Mouse (Mus musculus): Measurements from ENCODE around the gene Itga5. TPM values are rescaled to one million over a fixed set of nuclear protein-coding genes. Genes with fewer than 3 reads are reported as not detected.

Itga5 gene
- polyA plus RNA-seq, 1 experiment from 2014 or later = 28.6 TPM

DNA sequence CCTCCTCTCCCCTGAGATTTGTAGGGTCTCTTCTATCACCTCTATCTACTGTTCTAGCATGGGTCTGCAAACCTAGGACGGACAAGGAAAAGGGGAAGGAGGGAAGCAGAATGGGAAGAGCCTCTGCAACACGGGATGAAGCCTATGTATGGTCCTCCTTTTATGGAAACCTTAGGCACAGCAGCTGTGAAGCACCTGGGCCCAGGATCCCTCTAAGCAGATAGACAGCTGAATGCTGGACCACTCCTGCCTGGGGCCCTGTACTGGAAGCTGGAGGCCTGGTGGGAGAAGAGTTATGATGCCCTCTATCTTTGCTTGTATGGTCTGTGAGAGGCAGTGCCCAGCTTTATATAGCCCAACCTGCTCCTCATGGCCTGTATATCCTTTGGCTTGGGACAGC lies 66.0 kb downstream of the Itga5 start:
- WGBS = 3% methylated on average over 2 of the region's 2 CpGs
- H3K4me3 ChIP-seq (ENCODE audit: low read depth, low read length) = peak overlapping the region; percentile 12; the same call in 1 of the 2 replicates
- no peaks in the 10 kb centered on the region for H3K27me3 ChIP-seq (ENCODE audit: control insufficient read depth, insufficient read depth, low read length)
- DNase-seq (ENCODE audit: low spot score) (peak; percentile 63), ATAC-seq (ENCODE audit: insufficient number of reproducible peaks, low FRiP score, low TSS enrichment, low read depth) (no peak)
- peak overlapping the region; percentile 41 for H3K4me2 ChIP-seq (ENCODE audit: low read depth, severe bottlenecking)
- H3K36me3 ChIP-seq (ENCODE audit: control insufficient read depth, insufficient read depth, low read length) = no peaks in the 10 kb centered on the region
- no peaks in the 10 kb centered on the region for H3K9me3 ChIP-seq (ENCODE audit: control insufficient read depth, low read length)
- peak overlapping the region; percentile 98 for H3K27ac ChIP-seq (replicated peaks; ENCODE audit: low read depth, low read length)
- peaks cover 89% of the 10 kb centered on the region for H3K4me1 ChIP-seq (ENCODE audit: control insufficient read depth, insufficient read depth, low read length)
- peak overlapping the region; percentile 47; the same call in 1 of the 2 replicates for H3K9ac ChIP-seq (ENCODE audit: low read length)

DNA sequence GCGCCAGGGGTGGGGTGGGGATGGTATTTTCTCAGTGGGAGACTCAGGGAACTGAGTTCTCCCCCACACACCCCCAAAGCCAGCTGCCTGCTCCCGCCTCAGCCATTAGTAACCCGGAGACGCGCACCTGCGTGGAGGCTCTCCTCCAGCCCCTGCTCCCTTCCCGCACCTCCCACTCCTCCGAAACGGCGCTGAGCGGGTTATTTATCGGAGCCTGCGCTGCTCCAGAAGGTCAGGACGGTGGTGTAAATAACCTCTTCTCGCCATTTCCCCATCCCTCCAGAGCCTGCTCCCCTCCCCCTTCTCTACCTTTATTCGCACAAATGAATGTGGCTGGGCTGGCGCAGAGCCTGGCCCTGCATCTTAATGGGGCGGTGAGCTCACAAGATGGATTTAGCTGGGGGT lies 66.5 kb downstream of the Itga5 start:
- no peaks in the 10 kb centered on the region for H3K9me3 ChIP-seq (ENCODE audit: control insufficient read depth, low read length)
- peak overlapping the region; percentile 98 for H3K27ac ChIP-seq (replicated peaks; ENCODE audit: low read depth, low read length)
- no peaks in the 10 kb centered on the region for H3K27me3 ChIP-seq (ENCODE audit: control insufficient read depth, insufficient read depth, low read length)
- DNase-seq (ENCODE audit: low spot score) (peak; percentile 80), ATAC-seq (ENCODE audit: insufficient number of reproducible peaks, low FRiP score, low TSS enrichment, low read depth) (no peak)
- H3K4me1 ChIP-seq (ENCODE audit: control insufficient read depth, insufficient read depth, low read length) = peaks cover 94% of the 10 kb centered on the region
- WGBS = under 1% methylated on average over 18 of the region's 18 CpGs
- H3K4me2 ChIP-seq (ENCODE audit: low read depth, severe bottlenecking) = peak overlapping the region; percentile 41
- H3K36me3 ChIP-seq (ENCODE audit: control insufficient read depth, insufficient read depth, low read length) = no peaks in the 10 kb centered on the region
- peak overlapping the region; percentile 12; the same call in 1 of the 2 replicates for H3K4me3 ChIP-seq (ENCODE audit: low read depth, low read length)
- peak overlapping the region; percentile 36 for H3K9ac ChIP-seq (ENCODE audit: low read length)

DNA sequence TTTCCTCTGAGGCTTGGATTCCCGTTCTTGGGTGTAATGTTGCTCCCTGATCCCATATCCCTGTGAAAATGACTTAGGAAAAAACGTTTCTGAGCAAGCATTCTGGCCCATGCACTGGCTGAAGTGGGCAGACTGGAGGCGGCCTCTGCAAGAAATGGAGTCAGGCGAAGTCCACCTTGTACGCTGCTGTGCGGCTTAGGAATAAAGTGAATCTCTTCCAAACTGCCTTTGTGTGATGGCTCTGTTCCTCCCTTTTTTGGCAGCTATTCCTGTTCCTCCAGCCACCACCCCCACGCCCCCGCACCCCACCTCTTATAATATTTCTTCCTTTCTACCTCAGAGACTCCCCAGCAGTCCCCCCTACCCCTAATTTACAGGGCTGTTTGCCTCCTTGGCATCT lies 66.9 kb downstream of the Itga5 start:
- peak overlapping the region; percentile 41 for H3K4me2 ChIP-seq (ENCODE audit: low read depth, severe bottlenecking)
- DNase-seq (ENCODE audit: low spot score) (no peak), ATAC-seq (ENCODE audit: insufficient number of reproducible peaks, low FRiP score, low TSS enrichment, low read depth) (no peak)
- peak overlapping the region; percentile 36 for H3K9ac ChIP-seq (ENCODE audit: low read length)
- H3K4me3 ChIP-seq (ENCODE audit: low read depth, low read length) = 0 out of 2 replicates have a peak overlapping the region, but pooled peaks have one; percentile 12
- H3K4me1 ChIP-seq (ENCODE audit: control insufficient read depth, insufficient read depth, low read length) = peaks cover 95% of the 10 kb centered on the region
- H3K27ac ChIP-seq (replicated peaks; ENCODE audit: low read depth, low read length) = peak overlapping the region; percentile 98
- H3K36me3 ChIP-seq (ENCODE audit: control insufficient read depth, insufficient read depth, low read length) = no peaks in the 10 kb centered on the region
- WGBS = 23% methylated on average over 8 of the region's 8 CpGs
- H3K9me3 ChIP-seq (ENCODE audit: control insufficient read depth, low read length) = no peaks in the 10 kb centered on the region
- no peaks in the 10 kb centered on the region for H3K27me3 ChIP-seq (ENCODE audit: control insufficient read depth, insufficient read depth, low read length)

DNA sequence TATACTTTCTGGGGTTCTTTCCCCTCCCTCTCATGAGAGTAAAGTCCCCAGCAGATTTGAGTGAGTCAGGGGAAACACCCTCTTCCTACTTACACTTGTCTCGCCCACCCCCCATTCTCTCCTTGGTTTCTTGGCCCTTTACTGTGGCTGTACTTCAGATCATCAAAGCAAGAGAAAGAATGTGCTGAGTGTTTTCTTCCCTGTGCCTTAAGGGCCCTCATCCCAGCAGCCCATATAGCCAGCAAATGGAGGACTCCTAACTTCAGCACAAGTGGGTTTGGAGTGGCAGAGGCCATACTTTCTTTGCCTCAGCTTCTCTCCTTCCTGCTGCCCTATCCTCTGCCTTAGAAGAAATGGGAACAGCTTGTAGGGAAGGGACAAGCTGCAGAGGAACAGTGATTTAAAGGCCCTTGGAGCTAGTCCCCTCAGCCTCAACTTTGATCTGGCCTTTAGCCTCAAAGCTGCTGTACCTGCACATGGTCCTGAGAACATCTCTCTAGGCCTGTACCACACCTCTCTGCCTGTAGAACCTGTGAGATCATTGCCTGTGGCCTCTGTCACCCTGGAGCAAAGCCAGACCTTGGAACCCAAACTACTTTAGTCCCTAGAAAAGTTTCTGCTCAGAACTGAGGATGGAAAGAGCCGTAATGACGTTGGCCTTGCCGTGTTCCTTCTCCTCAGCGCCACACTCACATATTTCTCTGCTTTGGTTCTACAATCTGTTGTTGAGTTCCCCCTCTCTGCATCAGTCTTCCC lies 67.5 kb downstream of the Itga5 start:
- no peak for ATAC-seq (ENCODE audit: insufficient number of reproducible peaks, low FRiP score, low TSS enrichment, low read depth)
- no peak overlapping the region for H3K4me2 ChIP-seq (ENCODE audit: low read depth, severe bottlenecking)
- H3K36me3 ChIP-seq (ENCODE audit: control insufficient read depth, insufficient read depth, low read length) = no peaks in the 10 kb centered on the region
- peak overlapping the region; percentile 14; the same call in 1 of the 2 replicates for H3K9ac ChIP-seq (ENCODE audit: low read length)
- peaks cover 91% of the 10 kb centered on the region for H3K4me1 ChIP-seq (ENCODE audit: control insufficient read depth, insufficient read depth, low read length)
- no peaks in the 10 kb centered on the region for H3K9me3 ChIP-seq (ENCODE audit: control insufficient read depth, low read length)
- no peak for DNase-seq (ENCODE audit: low spot score)
- 55% methylated on average over 5 of the region's 5 CpGs for WGBS
- H3K27me3 ChIP-seq (ENCODE audit: control insufficient read depth, insufficient read depth, low read length) = no peaks in the 10 kb centered on the region
- H3K4me3 ChIP-seq (ENCODE audit: low read depth, low read length) = no peak overlapping the region
- H3K27ac ChIP-seq (replicated peaks; ENCODE audit: low read depth, low read length) = peak overlapping the region; percentile 98

DNA sequence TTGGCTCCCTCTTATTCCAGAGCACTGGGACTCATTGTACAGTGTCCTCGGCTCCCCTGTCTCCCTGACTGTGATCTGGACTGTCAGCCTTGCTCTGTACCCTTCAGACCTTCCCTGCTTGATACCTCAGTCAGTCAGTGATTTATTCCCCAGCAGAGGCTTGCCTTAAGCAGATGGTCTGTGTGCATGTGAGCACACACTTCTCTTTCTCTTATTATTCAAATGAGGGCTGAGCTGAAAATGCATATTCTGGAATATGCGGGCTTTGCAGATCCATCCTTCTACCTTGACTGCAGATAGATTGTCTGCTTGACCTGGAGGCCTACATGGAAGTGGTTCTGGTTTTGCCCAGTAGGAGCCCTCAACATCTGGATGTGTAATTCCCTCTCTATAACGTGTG lies 68.5 kb downstream of the Itga5 start:
- 55% methylated on average over 3 of the region's 3 CpGs for WGBS
- no peak for DNase-seq (ENCODE audit: low spot score)
- Histone ChIP-seq H3K4me1 (ENCODE audit: control insufficient read depth, insufficient read depth, low read length) (peaks cover 81% of the 10 kb centered on the region), H3K36me3 (ENCODE audit: control insufficient read depth, insufficient read depth, low read length) (peaks cover 4% of the 10 kb centered on the region; the same call in 1 of the 2 replicates), H3K4me3 (ENCODE audit: low read depth, low read length) (no peak overlapping the region), H3K9me3 (ENCODE audit: control insufficient read depth, low read length) (no peaks in the 10 kb centered on the region), H3K27me3 (ENCODE audit: control insufficient read depth, insufficient read depth, low read length) (no peaks in the 10 kb centered on the region), H3K4me2 (ENCODE audit: low read depth, severe bottlenecking) (no peak overlapping the region), H3K27ac (replicated peaks; ENCODE audit: low read depth, low read length) (peak overlapping the region; percentile 98; the same call in 1 of the 2 replicates), H3K9ac (ENCODE audit: low read length) (no peak overlapping the region)
- no peak for ATAC-seq (ENCODE audit: insufficient number of reproducible peaks, low FRiP score, low TSS enrichment, low read depth)

DNA sequence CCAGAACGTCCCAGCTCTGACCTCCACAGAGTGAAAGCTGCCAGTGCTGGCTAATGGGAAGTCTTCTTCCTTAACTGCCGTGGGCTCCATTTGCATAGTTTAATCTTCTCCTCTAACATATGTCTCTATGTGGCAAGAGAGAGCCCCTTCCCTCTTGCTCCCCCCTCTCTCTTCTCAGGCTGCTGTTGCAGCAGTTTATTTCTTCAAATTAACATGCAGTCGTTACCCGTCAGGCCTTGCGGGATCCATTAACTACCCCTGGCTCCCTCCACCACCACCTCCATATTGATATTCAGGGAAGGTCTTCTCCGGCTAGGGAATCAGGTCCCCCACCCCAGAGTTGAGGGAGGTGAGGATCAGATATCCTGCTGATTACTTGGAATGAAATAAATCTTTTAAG lies 69.2 kb downstream of the Itga5 start:
- no peak for DNase-seq (ENCODE audit: low spot score)

DNA sequence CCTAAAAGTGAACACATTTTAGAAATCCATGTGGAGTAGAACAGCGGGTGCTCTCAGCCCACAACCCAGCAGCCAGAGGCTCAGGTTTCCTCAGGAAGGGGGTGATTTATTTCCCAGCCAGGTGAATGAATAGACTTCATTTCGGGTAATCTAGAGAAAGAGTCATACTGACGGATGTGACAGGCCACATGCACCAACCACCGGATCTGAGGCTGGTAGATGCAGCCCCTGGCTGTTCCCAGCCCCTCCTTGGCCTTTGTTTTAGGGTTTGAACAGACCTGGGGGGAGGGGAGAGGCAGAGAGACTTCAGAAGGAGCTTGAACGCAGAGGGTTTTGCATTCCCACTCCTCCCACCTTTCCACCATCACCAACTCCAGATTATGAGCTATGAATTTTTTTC lies 70.7 kb downstream of the Itga5 start:
- no peak overlapping the region for H3K4me2 ChIP-seq (ENCODE audit: low read depth, severe bottlenecking)

More for the DNA sequence above, 69.2 kb downstream of the Itga5 start:
- 49% methylated on average over 6 of the region's 6 CpGs for WGBS
- no peaks in the 10 kb centered on the region for H3K27me3 ChIP-seq (ENCODE audit: control insufficient read depth, insufficient read depth, low read length)
- no peaks in the 10 kb centered on the region for H3K9me3 ChIP-seq (ENCODE audit: control insufficient read depth, low read length)
- no peak for ATAC-seq (ENCODE audit: insufficient number of reproducible peaks, low FRiP score, low TSS enrichment, low read depth)
- H3K9ac ChIP-seq (ENCODE audit: low read length) = no peak overlapping the region
- no peak overlapping the region for H3K4me2 ChIP-seq (ENCODE audit: low read depth, severe bottlenecking)
- peak overlapping the region; percentile 94; the same call in 1 of the 2 replicates for H3K27ac ChIP-seq (replicated peaks; ENCODE audit: low read depth, low read length)
- H3K36me3 ChIP-seq (ENCODE audit: control insufficient read depth, insufficient read depth, low read length) = peaks cover 5% of the 10 kb centered on the region; the same call in 1 of the 2 replicates
- H3K4me3 ChIP-seq (ENCODE audit: low read depth, low read length) = no peak overlapping the region
- H3K4me1 ChIP-seq (ENCODE audit: control insufficient read depth, insufficient read depth, low read length) = peaks cover 73% of the 10 kb centered on the region

DNA sequence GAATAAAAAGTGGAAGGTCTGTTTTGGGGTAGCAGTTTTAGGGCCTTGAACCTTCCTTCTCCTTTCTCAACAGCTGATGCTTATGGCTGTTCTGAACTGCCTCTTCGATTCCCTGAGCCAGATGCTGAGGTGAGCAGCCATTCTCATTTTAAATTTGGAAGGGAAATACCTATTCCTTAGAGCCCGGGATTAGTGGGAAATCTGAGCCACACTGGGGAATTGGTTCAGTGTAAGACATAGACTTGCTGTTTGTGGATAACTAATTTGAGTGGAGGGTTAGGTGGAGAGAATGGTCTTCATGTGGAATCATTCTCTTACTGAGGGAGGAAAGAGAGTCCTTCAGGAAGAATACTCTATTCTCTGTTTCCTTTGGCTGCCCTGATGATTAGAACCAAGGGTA lies 71.9 kb downstream of the Itga5 start:
- DNase-seq (ENCODE audit: low spot score) = no peak
- Histone ChIP-seq H3K4me3 (ENCODE audit: low read depth, low read length) (no peak overlapping the region), H3K36me3 (ENCODE audit: control insufficient read depth, insufficient read depth, low read length) (peaks cover 13% of the 10 kb centered on the region; the same call in 1 of the 2 replicates), H3K27me3 (ENCODE audit: control insufficient read depth, insufficient read depth, low read length) (no peaks in the 10 kb centered on the region), H3K4me1 (ENCODE audit: control insufficient read depth, insufficient read depth, low read length) (peaks cover 60% of the 10 kb centered on the region), H3K9me3 (ENCODE audit: control insufficient read depth, low read length) (no peaks in the 10 kb centered on the region), H3K27ac (replicated peaks; ENCODE audit: low read depth, low read length) (peak overlapping the region; percentile 23; the same call in 1 of the 2 replicates), H3K4me2 (ENCODE audit: low read depth, severe bottlenecking) (no peak overlapping the region), H3K9ac (ENCODE audit: low read length) (no peak overlapping the region)
- ATAC-seq (ENCODE audit: insufficient number of reproducible peaks, low FRiP score, low TSS enrichment, low read depth) = no peak
- WGBS = 46% methylated on average over 2 of the region's 2 CpGs

More for the DNA sequence above, 70.7 kb downstream of the Itga5 start:
- Histone ChIP-seq H3K4me1 (ENCODE audit: control insufficient read depth, insufficient read depth, low read length) (peaks cover 65% of the 10 kb centered on the region), H3K9me3 (ENCODE audit: control insufficient read depth, low read length) (no peaks in the 10 kb centered on the region), H3K36me3 (ENCODE audit: control insufficient read depth, insufficient read depth, low read length) (peaks cover 11% of the 10 kb centered on the region; the same call in 1 of the 2 replicates), H3K27ac (replicated peaks; ENCODE audit: low read depth, low read length) (peak overlapping the region; percentile 94), H3K9ac (ENCODE audit: low read length) (peak overlapping the region; percentile 51; the same call in 1 of the 2 replicates), H3K4me3 (ENCODE audit: low read depth, low read length) (no peak overlapping the region), H3K27me3 (ENCODE audit: control insufficient read depth, insufficient read depth, low read length) (no peaks in the 10 kb centered on the region)
- ATAC-seq (ENCODE audit: insufficient number of reproducible peaks, low FRiP score, low TSS enrichment, low read depth) (peak; percentile 84), DNase-seq (ENCODE audit: low spot score) (peak; percentile 82)
- WGBS = under 1% methylated on average over 5 of the region's 5 CpGs

Measured in limb, embryonic 11.5 days (tissue).